ENCODE assay signal across 9 mouse cellular contexts in the genomic region with DNA sequence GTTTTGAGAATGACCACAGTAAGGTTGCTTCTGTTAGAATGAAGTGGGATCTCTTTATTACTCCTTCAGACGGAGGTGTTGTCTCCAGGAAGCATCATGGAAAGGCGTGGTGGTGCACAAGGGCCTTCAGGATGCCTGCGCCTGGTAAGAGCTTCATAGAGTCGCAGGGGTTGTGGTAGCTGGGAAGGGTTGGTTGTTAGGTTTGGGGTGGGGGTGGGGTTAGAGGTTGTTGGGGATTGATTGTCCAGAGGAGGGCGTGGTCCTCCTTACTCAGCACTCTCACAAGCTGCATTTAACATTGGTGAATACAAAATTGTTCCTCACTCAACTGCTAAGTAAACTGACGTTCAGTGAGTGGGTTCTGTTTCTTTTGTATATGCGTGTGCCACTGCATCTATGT. TPM values are rescaled to one million over a fixed set of nuclear protein-coding genes. Genes with fewer than 3 reads are reported as not detected.
DNase-seq lines count a peak whose midpoint lies in the region; ATAC-seq and TF ChIP-seq lines count a peak whose summit lies in the region.
"Had no signal": no experiment of that assay in that cellular context is flagged by ENCODE, and none has a peak within 500 bp of the region (broad histone marks: within the 10 kb centered on the region; RNA-seq: fewer than 3 reads in every experiment).

No protein-coding gene starts in this region.

- peak overlapping the region; percentile 80 for H3K27ac ChIP-seq in MEL (ENCODE audit: control insufficient read depth, low read depth, low read length)
- H3K27ac ChIP-seq in heart, postnatal 0 days (ENCODE audit: low read depth) = no peak overlapping the region

- H3K79me2 ChIP-seq in MEL (ENCODE audit: control insufficient read depth, insufficient read depth, low read length, poor library complexity) = peaks cover 35% of the 10 kb centered on the region

- peak; percentile 46 to 78; a peak in 2 of 4 replicates for TF ChIP-seq POLR2A in MEL (IDR thresholded peaks at IDR 0.05; ENCODE audit: control insufficient read depth in 1 of 2, insufficient read depth in 1 of 2, low read depth in 1 of 2, low read length in 2 of 2, poor library complexity in 1 of 2)

- TF ChIP-seq EP300 in MEL (IDR thresholded peaks at IDR 0.05; ENCODE audit: low read depth in 1 of 2, low read length in 2 of 2) = no peak; a peak in 1 of 4 replicates
- no peak for TF ChIP-seq EP300 in heart, postnatal 0 days (IDR thresholded peaks at IDR 0.05; ENCODE audit: low read depth)

- peaks cover 2 to 27% of the 10 kb centered on the region in 2 experiments for H3K4me1 ChIP-seq in MEL (ENCODE audit: control insufficient read depth in 1 of 2, insufficient read depth in 2 of 2, low read length in 2 of 2)
- H3K4me1 ChIP-seq in heart, postnatal 0 days (ENCODE audit: control insufficient read depth, insufficient read depth) = peaks cover 28% of the 10 kb centered on the region

- no peak for TF ChIP-seq CTCF in MEL (IDR thresholded peaks at IDR 0.05 in 2 of 3, conservative IDR thresholded peaks at IDR 0.05 in 1 of 3; ENCODE audit: control insufficient read depth in 1 of 3, insufficient read depth in 1 of 3, low read depth in 2 of 3, low read length in 3 of 3, poor library complexity in 1 of 3, severe bottlenecking in 1 of 3)
- no peak; the same call in 1 of the 2 replicates for TF ChIP-seq CTCF in heart, postnatal 0 days (IDR thresholded peaks at IDR 0.05; ENCODE audit: low read depth)

- peaks cover 11 to 38% of the 10 kb centered on the region in 2 experiments for H3K36me3 ChIP-seq in MEL (ENCODE audit: control insufficient read depth in 1 of 2, insufficient read depth in 2 of 2, low read length in 2 of 2)
- H3K36me3 ChIP-seq in heart, postnatal 0 days (replicated peaks; ENCODE audit: control insufficient read depth, insufficient read depth, low read length) = peaks cover 47% of the 10 kb centered on the region

- no peak for TF ChIP-seq RAD21 in MEL (IDR thresholded peaks at IDR 0.05; ENCODE audit: low read depth, low read length)

- intact Hi-C loops in heart, postnatal 14 days (cut with DNase I) = loop anchor here (10.0 kb wide), 1 partner anchor 132 kb away; no protein-coding TSS in a partner anchor

- 17% methylated on average over 7 of the region's 7 CpGs for WGBS in heart, postnatal 0 days

- ATAC-seq in heart, postnatal 0 days (ENCODE audit: insufficient read depth, low read depth) = no peak
- 0 out of 2 replicates have a peak, but pooled peaks have one; percentile 5 for ATAC-seq in megakaryocyte-erythroid progenitor cell, adult 5-6 weeks (replicated peaks; ENCODE audit: low FRiP score, low TSS enrichment, poor library complexity, severe bottlenecking)

- peak overlapping the region; percentile 30 to 84 for H3K4me3 ChIP-seq in MEL (ENCODE audit: control insufficient read depth in 1 of 2, insufficient read depth in 1 of 2, low read depth in 2 of 2, low read length in 2 of 2)
- peak overlapping the region; percentile 67 for H3K4me3 ChIP-seq in heart, postnatal 0 days (ENCODE audit: low read depth, low read length)

- peak overlapping the region; percentile 98 for H3K4me2 ChIP-seq in heart, postnatal 0 days (ENCODE audit: low read depth, low read length)

- peak overlapping the region; percentile 87 for H3K9ac ChIP-seq in MEL (ENCODE audit: control insufficient read depth, low read depth, low read length, poor library complexity, severe bottlenecking)
- H3K9ac ChIP-seq in heart, postnatal 0 days (replicated peaks; ENCODE audit: low read depth, low read length) = peak overlapping the region; percentile 84

- peak; percentile 86 for DNase-seq in heart, adult 11 months
- DNase-seq in heart, postnatal 14 days = no peak
- peak; percentile 80 for DNase-seq in MEL (ENCODE audit: low read depth, low spot score)
- DNase-seq in heart, postnatal 0 days (ENCODE audit: low spot score) = no peak
- no peak for DNase-seq in thymus, postnatal 25 days
- DNase-seq in cerebellum, postnatal 14 days = no peak
- DNase-seq in thymus, postnatal 14 days = no peak

- no peaks in the 10 kb centered on the region for H3K9me3 ChIP-seq in MEL (replicated peaks; ENCODE audit: insufficient read depth, low read length)
- H3K9me3 ChIP-seq in heart, postnatal 0 days (replicated peaks; ENCODE audit: control insufficient read depth, low read length) = no peaks in the 10 kb centered on the region

- H3K27me3 ChIP-seq in MEL (ENCODE audit: control insufficient read depth in 1 of 2, insufficient read depth in 2 of 2, low read length in 2 of 2) = no peaks in the 10 kb centered on the region
- no peaks in the 10 kb centered on the region for H3K27me3 ChIP-seq in heart, postnatal 0 days (ENCODE audit: control insufficient read depth, insufficient read depth, low read length)

TF ChIP-seq in MEL, 35 proteins besides CTCF, POLR2A, EP300 and RAD21:
- peak; percentile 66 for TF ChIP-seq TBP (IDR thresholded peaks at IDR 0.05; ENCODE audit: low read depth, low read length)
- TF ChIP-seq SIN3A (IDR thresholded peaks at IDR 0.05; ENCODE audit: low read length) = no peak; the same call in 1 of the 2 replicates
- 0 out of 2 replicates have a peak, but pooled peaks have one; percentile 32 for TF ChIP-seq NELFE (IDR thresholded peaks at IDR 0.05; ENCODE audit: low read depth, low read length)
- TF ChIP-seq MXI1 (IDR thresholded peaks at IDR 0.05; ENCODE audit: low read depth, low read length) = peak; percentile 50; the same call in 1 of the 2 replicates

RNA-seq across cellular contexts. Expression of gene Cygb, which starts 18.5 kb away (rescaled TPM):
- 10 to 100 TPM; 50.4 to 57.4 TPM for total RNA-seq in heart, postnatal 14 days (2021)
- 2.1 and 2.2 TPM in 2 replicates for total RNA-seq in MEL (2012; rRNA removed)
- polyA plus RNA-seq in MEL (2012; ENCODE audit: insufficient read depth in 1 of 2, insufficient read length in 2 of 2, low read depth in 1 of 2, low replicate concordance in 2 of 2, missing spikeins in 1 of 2) = 1 to 10 TPM in 1 of 2 experiments, not detected in 1; 8.7 TPM
- 11.4 and 38.8 TPM in 2 replicates for total RNA-seq in heart, postnatal 0 days (2014; rRNA removed; ENCODE audit: low replicate concordance)
- 21.1 and 21.6 TPM in 2 replicates for polyA plus RNA-seq in heart, postnatal 0 days (2015; fragmentation: Nextera tagmentation; extraction: Ambion mirVana)
- not detected in 2 replicates for total RNA-seq in megakaryocyte-erythroid progenitor cell, adult 5-6 weeks (2014; fragmentation: Nextera tagmentation)
- total RNA-seq in megakaryocyte-erythroid progenitor cell, adult 5-6 weeks (2017) = not detected in 2 replicates

RNA-seq across cellular contexts. Expression of gene Prcd, which starts 19.3 kb away (rescaled TPM):
- 1 to 10 TPM; 1.4 to 1.9 TPM for total RNA-seq in heart, postnatal 14 days (2021)
- total RNA-seq in MEL (2012; rRNA removed) = 50.0 and 72.2 TPM in 2 replicates
- polyA plus RNA-seq in MEL (2012; ENCODE audit: insufficient read depth in 1 of 2, insufficient read length in 2 of 2, low read depth in 1 of 2, low replicate concordance in 2 of 2, missing spikeins in 1 of 2) = 10 to 100 TPM in 1 of 2 experiments, not detected in 1; 44.4 TPM
- total RNA-seq in heart, postnatal 0 days (2014; rRNA removed; ENCODE audit: low replicate concordance) = not detected in 2 replicates
- 2.5 and 2.6 TPM in 2 replicates for polyA plus RNA-seq in heart, postnatal 0 days (2015; fragmentation: Nextera tagmentation; extraction: Ambion mirVana)
- 2.1 TPM in 1 of 2 replicates, not detected in the other for total RNA-seq in megakaryocyte-erythroid progenitor cell, adult 5-6 weeks (2014; fragmentation: Nextera tagmentation)
- not detected in 2 replicates for total RNA-seq in megakaryocyte-erythroid progenitor cell, adult 5-6 weeks (2017)
- total RNA-seq: liver, adult 2 months had no signal
- polyA plus RNA-seq: liver, adult 2 months had no signal

RNA-seq across cellular contexts. Expression of gene Rhbdf2, which starts 45.8 kb away (rescaled TPM):
- total RNA-seq in heart, postnatal 14 days (2021) = 10 to 100 TPM; 15.1 to 15.3 TPM
- 6.4 and 7.7 TPM in 2 replicates for total RNA-seq in MEL (2012; rRNA removed)
- 10 to 100 TPM in 1 of 2 experiments, not detected in 1; 13.7 TPM for polyA plus RNA-seq in MEL (2012; ENCODE audit: insufficient read depth in 1 of 2, insufficient read length in 2 of 2, low read depth in 1 of 2, low replicate concordance in 2 of 2, missing spikeins in 1 of 2)
- 19.0 and 25.5 TPM in 2 replicates for total RNA-seq in heart, postnatal 0 days (2014; rRNA removed; ENCODE audit: low replicate concordance)
- polyA plus RNA-seq in heart, postnatal 0 days (2015; fragmentation: Nextera tagmentation; extraction: Ambion mirVana) = 5.8 and 6.1 TPM in 2 replicates
- total RNA-seq in megakaryocyte-erythroid progenitor cell, adult 5-6 weeks (2014; fragmentation: Nextera tagmentation) = 4.1 and 6.1 TPM in 2 replicates
- 1.3 and 3.3 TPM in 2 replicates for total RNA-seq in megakaryocyte-erythroid progenitor cell, adult 5-6 weeks (2017)

Comparison
In these comparisons a context has a peak if more than half of its experiments do, and no peak if none do; other contexts are left out.
1. DNase-seq: peak in heart, adult 11 months (single experiment) and MEL (single experiment); none in heart, postnatal 14 days (0 of 2), heart, postnatal 0 days (single experiment), thymus, postnatal 25 days (single experiment), cerebellum, postnatal 14 days (0 of 2) and thymus, postnatal 14 days (single experiment).
2. RNA of gene Prcd, which starts 19.3 kb away (total RNA-seq): 50.0 to 72.2 TPM in MEL; 2.1 TPM in megakaryocyte-erythroid progenitor cell, adult 5-6 weeks, 1.4 to 1.9 TPM in heart, postnatal 14 days and not detected in heart, postnatal 0 days; every median in the first group is over 10 times any median in the second.